Mouse (Mus musculus): ENCODE data around the gene Tbx1. TPM values are rescaled to one million over a fixed set of nuclear protein-coding genes. Genes with fewer than 3 reads are reported as not detected.
A peak's percentile ranks its signal among the peaks of the same experiment; 100 is the strongest.

The Tbx1 gene
- total RNA-seq (2021): 2.5 TPM in 1 of 2 replicates, not detected in the other
- long read RNA-seq, experiment 1: 0 reads
- long read RNA-seq, experiment 2: 0 reads

DNA sequence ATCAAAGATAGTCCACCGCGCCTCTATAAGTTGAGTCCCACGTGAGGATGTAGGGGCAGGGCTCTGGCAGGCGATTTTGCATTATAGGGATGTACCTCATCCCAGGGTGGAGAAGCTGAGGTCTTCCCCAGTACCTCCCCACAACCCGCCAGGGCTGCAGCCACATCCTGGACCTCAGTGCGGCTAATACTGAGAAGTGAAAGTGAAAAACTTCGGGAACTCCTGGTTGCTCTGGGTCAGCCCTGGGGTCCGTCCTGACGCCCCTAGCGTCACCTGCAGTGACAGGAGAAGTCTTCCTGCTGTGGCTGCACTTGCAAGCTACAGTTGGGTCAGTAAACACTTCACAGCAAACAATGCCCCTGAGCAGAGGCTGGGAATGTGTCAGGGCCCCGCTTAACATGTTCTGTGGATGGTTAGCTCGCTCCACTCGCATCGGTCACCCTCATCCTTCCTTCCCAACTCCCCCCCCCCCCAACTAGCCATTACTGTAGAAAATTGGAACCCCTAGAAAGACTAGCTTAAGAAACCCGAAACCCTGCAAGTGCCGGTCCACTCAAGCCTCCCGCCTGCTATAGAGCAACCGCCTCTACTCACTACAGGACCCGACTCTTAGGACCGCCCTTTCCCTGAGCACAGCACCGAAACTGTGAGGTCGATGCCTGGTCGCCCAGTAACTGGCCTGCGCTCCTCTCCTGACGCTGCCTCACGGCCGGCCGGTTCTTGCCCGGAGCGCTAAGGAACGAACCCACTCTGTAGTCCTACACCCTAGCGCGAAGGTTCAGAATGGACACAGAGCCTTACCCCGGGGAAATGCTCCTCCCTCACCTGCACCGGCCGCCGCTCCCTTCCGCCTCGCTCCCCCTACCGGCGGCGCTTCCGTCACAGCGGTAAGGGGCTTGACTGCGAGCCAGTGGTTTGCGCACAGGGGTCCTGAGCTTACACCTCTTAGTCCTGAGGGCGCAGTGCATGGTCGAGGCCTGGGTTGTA is at the start of gene Tbx1:
Gene Tbx1 (minus strand): TSS at position 868 of the 987 bp plus-strand sequence.
- DNase-seq: no peak

DNA sequence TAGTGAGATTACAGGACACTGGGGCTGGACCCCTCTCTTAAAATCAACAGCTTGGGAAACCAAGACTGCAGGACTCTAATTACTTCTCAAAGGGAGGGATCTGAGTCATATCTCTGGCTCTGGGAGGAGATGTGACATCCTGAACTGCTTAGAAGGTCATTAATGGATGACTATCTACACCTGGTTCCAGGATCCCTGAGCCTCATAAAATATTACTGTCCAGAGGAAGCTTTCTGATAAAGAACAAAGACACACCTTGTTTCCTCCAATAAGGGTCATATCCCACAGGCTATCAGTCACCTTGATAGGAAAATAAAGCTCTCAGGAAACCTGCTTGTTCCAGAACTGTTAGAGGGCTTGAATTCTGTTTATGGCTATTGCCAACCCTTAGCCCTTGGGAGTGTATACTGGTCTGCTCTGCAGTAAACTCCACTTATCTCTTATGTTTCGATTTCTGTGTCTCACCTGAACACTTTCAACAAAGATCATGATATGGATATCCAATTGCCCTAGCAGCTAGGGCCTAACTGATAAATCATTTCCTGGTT is 49.0 kb upstream of the Tbx1 start:
- DNase-seq: no peak

DNA sequence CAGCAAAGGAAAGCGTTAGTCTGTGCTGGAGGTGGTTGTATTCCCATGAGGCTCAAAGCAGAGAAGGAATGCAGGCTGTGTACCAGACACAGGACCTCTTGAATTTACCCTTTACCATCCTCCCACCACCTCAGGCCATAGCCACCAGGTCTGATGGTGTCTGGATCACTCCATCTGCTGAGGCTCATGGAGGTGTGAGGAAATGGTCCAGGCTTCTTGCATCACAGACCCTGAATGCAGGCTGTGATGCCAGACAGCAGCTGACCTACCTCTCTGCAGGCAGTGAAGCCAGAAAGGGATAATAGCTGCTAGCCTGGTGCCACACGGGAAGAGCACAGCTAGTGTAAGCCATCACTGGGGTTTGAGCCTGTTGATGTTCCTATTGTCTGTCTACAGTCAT is 47.9 kb upstream of the Tbx1 start:
- DNase-seq: no peak

DNA sequence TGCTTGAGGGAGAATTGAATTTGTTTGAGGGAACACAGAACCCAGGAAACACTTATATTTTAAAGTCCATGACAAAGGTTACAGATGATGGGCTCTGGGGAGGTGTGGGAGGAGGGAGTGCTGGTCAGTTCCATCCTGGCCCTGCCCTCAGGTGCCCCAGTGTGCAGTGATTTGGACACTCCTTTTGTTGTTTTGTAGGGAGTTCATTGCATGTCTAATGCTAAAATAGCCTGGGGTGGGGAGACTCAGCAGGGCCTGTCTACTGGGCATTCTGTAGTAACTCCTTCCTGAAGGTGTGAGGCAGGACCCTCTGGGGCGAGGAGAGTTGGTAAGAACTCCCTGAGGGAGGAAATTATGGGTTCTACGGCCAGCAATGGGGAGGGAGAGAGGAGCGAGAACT is 46.3 kb upstream of the Tbx1 start:
- DNase-seq: no peak

DNA sequence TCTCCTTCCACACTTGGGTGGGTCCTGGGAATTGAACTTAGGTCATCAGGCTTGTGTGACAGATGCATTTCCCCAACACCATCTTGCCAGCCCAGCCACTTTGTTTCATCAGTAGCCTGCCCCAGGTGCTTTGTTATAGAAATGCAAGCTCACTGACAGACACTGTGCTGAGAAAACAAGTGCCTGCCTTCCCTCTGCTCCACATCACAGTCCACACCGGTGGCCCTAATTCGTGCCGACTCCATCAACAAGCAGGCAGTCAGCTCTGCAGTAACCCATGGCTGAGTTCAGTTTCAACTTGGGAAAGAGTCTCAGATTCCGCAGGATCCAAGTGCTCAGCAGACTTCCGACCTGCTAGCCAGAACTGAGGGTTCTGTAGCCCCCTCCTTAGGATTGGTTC is 45.9 kb upstream of the Tbx1 start:
- no peak for DNase-seq

DNA sequence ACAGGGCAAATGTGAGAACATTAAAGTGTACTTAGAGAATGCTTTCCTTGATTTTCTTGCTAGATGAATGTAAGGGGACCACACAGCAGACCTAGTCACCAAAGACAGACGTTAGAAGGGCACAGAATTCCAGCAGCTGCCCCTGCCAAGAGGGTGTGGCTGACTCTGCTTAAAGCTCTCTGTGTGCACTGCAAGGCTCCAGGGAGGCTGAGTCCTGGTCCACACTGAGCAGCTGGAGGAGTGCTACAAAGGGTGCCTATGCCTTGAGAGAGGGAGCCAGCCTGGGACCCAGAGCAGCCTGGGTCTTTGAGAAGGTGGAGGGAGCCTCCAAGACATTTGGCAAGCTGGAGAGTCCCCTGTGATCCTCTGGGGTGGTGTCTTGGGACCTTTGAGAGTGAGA is 42.9 kb upstream of the Tbx1 start:
- DNase-seq: peak; percentile 4

DNA sequence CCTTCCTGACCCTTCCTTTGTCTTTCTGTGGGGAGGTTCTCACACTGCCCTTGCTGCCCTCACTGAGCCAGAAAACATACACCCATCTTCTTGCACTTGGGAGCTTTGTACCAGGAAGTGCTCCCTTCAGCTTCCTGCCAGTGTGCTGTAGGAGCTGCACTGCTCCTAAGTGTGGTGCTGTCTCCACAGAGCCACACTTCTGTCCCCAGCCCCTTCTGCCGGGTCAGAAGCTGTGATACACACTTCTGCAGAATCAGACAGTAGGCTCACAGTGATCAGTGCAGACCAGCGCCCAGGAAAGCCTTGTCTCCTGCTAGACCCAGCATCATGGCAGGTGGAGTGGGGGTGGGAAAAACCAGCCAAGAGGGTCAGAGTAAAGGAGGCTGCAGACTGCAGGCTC is 42.3 kb upstream of the Tbx1 start:
- peak; percentile 1 for DNase-seq

DNA sequence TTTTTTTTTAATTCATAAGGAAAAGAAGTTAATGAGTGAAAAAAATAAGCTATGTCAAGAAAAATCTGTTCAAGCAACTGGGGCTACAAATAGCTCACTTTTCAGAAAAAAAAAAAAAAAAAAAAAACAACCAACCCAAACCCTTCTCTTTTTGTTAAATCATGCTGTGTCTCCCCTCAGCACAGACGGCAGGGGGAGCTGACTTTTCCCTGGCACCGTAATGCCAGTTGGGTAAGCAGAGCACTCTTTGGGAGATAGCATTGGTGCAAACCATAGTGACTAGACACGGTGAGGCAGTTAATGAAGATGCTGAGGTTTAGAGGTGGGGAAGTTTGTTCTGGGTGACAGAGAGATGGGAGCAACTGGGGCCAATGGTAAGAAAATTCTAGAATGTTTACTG is 41.6 kb upstream of the Tbx1 start:
- DNase-seq: peak; percentile 6

DNA sequence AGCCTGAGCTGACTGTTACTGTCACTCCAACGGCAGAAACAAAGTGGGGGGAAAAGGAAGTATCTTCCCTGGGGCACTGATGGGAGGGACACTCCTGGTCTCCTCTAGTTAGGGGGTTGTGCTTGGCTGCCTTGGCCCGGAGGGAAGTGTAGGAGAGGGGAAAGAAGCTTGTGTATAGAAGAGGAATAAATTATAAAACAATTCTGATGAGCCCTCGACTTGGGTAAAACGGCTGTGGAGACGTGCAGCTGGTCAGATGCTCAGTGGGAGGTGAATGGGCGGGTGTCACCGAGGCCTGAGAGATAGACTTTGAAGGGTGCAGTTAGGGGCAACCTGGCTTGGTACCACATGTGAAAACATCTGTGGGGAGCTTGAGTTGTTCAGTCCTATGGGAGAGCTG is 40.7 kb upstream of the Tbx1 start:
- peak; percentile 3 for DNase-seq

DNA sequence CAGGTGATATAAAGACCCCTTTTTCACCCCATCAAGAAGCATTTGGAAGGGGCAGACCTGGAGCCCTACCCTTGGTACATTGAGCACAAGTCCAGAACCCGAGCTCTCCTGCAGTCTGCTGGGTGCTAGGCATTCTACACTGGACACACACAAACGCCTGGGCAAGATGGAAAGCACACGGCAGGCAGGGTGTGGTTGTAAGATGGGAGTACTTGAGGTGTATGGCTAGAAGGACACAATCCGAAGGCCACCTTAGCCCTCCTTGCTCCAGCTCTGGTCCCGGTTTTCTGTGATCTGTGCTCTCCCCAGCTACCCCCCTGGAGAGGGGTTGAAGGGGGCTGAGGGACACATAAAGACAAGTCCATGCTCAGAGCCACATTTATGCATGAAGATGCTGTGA is 39.8 kb upstream of the Tbx1 start:
- peak; percentile 5 for DNase-seq

DNA sequence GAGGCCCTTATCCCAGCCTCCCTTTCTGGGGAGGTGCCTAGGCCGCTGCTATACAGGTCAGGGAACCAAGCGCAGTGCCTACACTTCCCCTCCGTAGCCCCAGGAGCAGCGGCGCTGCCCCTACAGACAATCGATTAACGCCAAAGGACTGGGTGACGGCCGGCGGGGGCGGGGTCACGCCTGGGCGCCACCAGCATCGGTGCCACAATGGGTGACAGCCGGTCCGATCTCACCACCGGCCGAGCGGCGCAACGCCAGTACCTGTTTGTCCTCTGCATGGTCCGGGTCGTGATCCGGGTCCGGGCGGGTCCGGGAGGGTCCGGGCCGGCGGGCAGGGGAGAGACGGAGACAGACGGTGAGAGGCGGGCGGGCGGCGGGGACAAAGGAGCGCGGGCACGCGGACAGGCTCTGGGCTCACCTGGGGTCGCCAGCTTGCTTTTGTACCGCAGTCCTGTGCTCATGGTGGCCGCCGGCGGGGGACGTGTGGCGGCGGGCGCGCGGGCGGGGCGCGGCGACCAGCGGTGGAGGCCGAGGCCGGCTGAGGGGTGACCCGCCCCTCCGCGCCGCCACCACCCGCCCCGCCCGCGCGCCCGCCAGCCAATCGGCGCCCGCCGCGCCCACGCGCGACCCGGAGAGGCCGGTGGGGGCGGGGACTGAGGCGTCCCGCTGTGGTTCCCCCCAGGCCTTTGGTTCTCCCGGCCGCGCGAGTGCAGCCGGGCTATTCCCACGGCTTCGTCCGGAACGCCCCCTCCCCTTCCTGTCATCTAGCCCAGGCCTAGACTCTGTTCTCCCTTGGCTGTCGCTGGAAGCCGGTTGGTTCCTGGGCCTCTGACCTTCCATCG is 39.1 kb upstream of the Tbx1 start, which contains the start of gene Sept5:
Gene Sept5 (minus strand): TSS at position 565 of the 842 bp plus-strand sequence.
- peak; percentile 80 for DNase-seq

DNA sequence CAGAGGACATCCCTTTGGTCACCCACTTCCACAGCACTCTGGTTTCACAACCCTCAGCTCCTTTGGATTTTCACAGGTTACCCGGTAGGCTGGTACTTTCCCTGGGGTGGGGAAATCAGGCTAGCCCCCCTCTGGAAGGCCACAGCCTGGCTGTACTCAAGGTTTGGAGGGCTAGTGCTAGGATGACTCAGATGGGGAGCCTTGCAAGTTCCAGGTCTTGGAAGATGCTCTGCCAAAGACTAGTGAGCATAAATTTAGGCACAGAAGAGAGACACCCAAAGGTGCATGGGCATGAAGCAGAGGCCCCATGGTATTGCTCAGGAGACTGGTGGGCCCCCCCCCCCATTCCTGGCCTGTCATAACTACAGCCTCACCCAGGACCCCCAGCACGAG is 38.5 kb upstream of the Tbx1 start:
- DNase-seq: no peak

DNA sequence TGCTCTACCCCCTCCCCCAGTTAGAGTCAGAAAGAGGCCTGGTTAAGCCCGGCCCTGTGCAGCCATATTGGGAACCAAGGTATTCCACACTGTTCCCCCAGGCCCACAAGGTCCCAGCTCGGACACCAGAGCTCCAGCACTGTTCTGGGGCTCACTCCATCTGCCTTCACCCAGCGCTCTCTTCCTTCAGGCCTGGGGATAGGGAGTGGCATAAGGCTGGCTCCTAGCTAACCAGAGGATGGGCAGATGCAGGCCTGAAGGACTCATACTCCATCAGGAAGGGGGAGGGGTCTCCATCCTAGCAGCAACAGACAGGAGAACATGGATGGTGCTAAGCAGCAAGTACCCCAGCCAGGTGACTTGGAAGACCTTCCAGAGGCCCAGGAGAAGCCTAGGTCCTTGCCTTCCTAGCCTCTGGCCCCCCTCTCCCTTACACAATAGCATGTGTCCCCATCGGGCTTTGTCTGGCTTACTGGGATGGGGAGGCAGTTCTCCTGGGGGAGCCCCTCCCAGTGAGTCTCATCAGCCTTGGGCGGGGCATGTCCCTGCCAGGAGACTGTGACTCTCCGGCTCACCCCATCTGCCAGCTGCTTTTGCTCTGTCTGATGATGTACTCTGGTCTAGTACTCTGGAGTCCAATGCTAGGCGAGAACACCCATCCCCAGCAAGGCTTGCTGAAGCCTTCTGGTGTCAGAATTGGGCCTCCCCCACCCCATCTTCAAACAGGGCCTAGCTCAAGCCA is 37.9 kb upstream of the Tbx1 start:
- peak; percentile 16 for DNase-seq

DNA sequence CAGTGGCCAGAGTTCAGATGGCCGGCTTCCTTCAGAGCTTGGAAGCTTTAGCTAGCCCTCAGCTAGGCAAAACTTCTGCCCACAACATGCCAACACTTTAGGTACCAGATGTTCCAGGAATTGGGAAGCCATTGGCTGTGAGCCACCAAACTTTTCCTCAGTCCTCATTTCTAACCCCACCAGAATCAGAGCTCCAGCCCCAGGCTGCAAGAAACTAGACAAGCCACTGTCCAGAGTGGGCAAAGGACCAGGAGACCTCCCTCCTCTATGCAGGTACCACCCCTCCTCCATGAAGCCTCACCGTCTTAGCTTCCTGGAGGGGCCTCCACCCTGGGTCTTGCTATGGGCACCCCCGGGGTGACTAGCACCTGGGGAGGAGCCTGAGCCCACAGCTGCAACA is 36.7 kb upstream of the Tbx1 start:
- DNase-seq: no peak

DNA sequence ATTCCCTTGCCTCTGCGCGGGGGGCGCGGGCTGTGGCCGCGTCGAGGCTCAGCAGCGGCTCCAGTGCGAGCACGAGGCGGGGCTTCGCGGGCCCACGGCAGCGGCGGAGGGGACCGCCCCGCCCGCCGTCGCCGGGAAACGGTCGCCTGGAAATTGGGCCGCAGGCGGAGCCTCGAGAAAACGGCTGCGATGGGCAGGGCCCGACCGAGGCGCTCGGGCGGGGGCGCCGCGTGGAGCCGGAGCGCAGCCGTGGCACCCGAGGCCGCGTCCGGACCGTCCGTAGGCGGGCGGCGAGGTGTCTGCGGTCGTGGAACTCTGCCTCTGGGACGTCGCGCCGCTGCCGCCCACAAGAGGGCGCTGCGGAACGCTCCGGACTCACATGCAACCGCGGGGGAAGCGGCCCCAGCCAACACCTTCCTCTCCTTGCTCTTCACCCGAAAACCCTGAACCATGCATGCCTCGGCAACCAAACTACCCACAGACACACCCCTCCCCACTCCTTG is 36.0 kb upstream of the Tbx1 start, which contains the start of gene Gm49601:
Gene Gm49601 (minus strand): TSS at position 52 of the 503 bp plus-strand sequence.
- peak; percentile 90 for DNase-seq

DNA sequence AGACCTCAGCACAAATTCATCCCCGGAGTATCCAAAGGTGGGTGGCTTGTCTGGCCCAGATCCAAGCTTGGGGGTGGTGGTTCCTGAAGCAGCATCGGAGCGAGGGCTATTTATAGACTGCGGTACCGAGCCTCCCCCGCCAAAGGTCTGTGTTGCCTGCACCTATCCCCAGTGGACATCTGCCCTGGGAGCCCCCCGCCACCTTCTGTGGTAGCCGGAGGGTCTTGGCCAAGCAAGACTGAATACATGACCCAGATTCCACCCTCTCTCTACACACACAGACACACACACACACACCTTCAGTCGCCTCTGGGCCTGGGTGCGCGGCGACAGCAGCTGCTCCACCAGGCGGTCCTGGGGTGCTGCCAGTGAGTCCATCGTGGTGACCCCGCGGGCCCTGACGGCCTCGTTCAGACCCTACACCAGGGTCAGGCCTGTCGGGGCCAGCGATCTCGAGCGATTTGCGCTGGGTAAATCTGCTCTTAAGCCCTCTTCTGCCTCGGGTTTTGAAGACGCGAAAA is 35.4 kb upstream of the Tbx1 start:
- no peak for DNase-seq

DNA sequence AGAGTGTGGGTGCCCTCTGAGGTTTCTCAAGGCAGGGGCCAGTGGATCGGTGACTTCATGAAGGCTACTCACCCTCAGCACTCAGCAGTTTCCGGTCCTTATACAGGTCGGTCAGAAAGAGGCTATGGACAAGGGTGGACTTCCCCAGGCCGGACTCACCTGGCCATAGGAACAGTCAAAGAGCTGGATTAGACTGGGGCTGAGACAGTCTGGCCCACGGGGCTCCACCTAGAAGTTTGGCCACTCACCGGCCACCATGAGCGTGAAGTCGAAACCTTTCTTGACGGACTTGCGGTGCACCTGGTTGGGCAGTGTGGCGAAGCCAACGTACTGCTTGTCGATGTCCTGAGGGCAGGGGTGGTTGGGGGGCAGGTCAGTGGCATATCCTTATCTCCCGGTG is 34.6 kb upstream of the Tbx1 start:
- no peak for DNase-seq

DNA sequence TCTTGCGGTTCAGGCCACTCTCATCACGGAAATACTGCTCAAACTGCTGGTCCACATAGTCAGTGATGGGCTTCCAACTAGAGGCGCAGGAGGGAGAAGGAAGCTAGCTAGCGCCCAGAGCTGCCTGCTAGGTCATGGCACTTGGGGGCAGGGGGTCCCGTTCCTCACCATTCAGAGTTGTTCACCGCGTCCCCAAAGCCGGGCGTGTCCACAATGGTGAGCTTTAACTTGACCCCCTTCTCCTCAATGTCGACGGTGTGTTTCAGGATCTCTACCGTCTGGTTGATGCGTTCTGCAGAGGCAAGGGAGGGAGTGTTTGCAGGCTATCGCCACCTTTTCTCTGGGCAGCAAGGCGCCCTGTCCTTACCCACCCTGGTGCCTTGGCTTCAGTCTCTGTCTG is 34.2 kb upstream of the Tbx1 start:
- no peak for DNase-seq

DNA sequence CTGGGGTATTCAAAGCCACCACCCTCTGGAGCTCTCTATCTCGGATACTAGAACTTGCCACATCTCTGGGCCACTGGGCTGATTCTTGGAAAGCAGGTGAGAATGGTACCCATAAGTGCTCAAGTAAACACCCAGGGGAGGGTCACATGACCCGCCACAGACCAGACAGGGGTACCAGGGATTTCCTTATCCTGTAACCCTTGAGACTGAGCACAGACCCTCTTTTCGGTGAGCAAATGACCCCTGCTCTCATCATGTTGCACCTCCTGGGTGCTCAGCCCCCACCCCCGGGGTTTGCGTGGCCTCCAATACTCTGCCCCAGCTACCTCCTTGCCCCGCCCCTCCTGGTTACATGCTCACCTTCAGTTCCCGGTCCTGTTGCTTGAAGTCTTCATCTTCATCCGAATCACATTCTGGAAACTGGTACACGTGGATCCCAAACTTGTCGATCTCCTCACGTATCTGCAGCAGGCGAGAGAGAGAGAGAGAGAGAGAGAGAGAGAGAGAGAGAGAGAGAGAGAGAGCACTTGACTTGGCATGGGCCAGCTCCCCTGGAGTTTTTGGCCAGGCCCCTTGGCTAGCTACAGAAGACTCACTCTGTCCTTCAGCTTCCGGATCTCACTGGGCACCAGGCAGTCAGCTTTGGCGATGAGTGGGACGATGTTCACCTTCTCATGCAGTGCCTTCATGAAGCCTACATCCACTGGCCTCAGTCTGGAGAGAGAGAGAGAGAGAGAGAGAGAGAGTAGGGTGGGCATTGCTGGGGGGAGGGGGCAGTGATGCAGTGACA is 33.5 kb upstream of the Tbx1 start:
- no peak for DNase-seq

DNA sequence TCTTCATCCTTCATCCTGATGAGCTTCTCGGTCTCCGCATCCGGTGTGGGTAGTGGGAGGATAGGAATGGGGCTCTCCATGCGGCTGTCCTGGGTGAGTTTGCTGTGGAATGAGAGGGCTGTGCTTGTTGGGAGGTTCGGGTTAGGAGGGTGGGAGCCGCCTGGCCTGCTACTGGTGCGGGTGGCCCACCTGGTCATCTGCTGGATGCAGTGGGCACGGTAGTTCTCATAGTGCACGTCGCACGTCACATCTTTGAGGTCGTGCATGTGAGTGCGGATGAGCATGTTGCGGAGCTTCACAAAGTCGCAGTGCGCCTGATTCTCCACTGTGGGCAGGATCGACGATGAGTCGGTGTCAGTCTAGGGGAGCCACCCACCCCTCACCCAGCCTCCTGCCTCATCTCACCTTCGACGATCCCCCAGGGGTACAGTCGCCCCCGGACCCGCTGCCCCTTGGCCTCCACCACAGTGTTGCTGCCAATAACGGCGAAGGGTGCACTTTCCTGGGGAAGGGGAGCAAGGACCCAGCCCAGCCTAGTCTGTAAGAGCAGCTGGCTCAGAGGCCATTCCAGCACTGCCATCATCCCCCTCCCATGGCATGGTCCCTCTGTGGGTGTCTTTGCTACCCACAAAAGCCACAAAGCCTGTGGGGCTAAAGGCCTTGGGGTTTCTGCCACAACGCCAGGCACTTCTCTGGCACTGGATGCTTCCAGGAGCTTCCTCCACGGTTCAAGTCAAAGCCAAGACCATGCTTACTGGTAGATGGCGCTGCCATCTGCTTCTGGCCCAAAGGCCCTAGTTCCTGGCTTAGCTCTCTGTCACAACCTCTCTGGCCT is 32.7 kb upstream of the Tbx1 start:
- DNase-seq: no peak

Data from adrenal gland, postnatal 14 days (tissue).